Mouse (Mus musculus) cerebellum, adult 8-10 months (tissue): ENCODE measurements around the gene 4930503E14Rik.
"Not testable (repeated sequence)": the region's sequence is repeated elsewhere in the genome, so short reads cannot be mapped to it uniquely, and the experiment has no call there.

Experiments
- DNase-seq: peaks from one replicate; pipeline ENCODE4 v3.0.0; 2022

4930503E14Rik gene

GRCm38 (mm10) chr14:44213154-44213553, at the start of gene 4930503E14Rik:
Gene 4930503E14Rik (minus strand): TSS chr14:44213254.
- DNase-seq: not testable (repeated sequence)

- DNase-seq: no peak
Measured at GRCm38 (mm10) chr14:44248039-44248438, 35.0 kb upstream of the 4930503E14Rik start.

- DNase-seq: not testable (repeated sequence)
Measured at GRCm38 (mm10) chr14:44197361-44197760, 15.7 kb downstream of the 4930503E14Rik start, which contains the start of gene Gm8212. Gene Gm8212 (plus strand): TSS chr14:44197661.

GRCm38 (mm10) chr14:44123551-44123950, 89.5 kb downstream of the 4930503E14Rik start, which contains the start of gene Gm3327:
Gene Gm3327 (plus strand): TSS chr14:44123851.
- DNase-seq: not testable (repeated sequence)
